Mouse (Mus musculus): ENCODE measurements around the gene Gm20388.
A peak's percentile ranks its signal among the peaks of the same experiment; 100 is the strongest.

Gene Gm20388

GRCm38 (mm10) chr8:120512326-120512725, 601.7 kb downstream of the Gm20388 start:
- no peak for DNase-seq (ENCODE audit: low read depth)

GRCm38 (mm10) chr8:120513145-120513544, 602.5 kb downstream of the Gm20388 start:
- DNase-seq (ENCODE audit: low read depth), result no peak

- DNase-seq (ENCODE audit: low read depth), result no peak
These were observed 603.2 kb downstream of the Gm20388 start for GRCm38 (mm10) chr8:120513638-120514461.

- no peak for DNase-seq (ENCODE audit: low read depth)
These were observed 604.6 kb downstream of the Gm20388 start for GRCm38 (mm10) chr8:120515214-120515613.

GRCm38 (mm10) chr8:120515650-120516049, 605.0 kb downstream of the Gm20388 start:
- no peak for DNase-seq (ENCODE audit: low read depth)

- no peak for DNase-seq (ENCODE audit: low read depth)
These were observed 605.6 kb downstream of the Gm20388 start for GRCm38 (mm10) chr8:120516182-120516755.

- DNase-seq (ENCODE audit: low read depth), result no peak
These were observed 607.2 kb downstream of the Gm20388 start for GRCm38 (mm10) chr8:120517666-120518410.

GRCm38 (mm10) chr8:120518736-120519534, 608.3 kb downstream of the Gm20388 start:
- peak; percentile 47 for DNase-seq (ENCODE audit: low read depth)

GRCm38 (mm10) chr8:120520287-120520686, 609.6 kb downstream of the Gm20388 start:
- no peak for DNase-seq (ENCODE audit: low read depth)

GRCm38 (mm10) chr8:120520707-120521590, 610.3 kb downstream of the Gm20388 start:
- no peak for DNase-seq (ENCODE audit: low read depth)

GRCm38 (mm10) chr8:120521591-120521965, 610.9 kb downstream of the Gm20388 start:
- DNase-seq (ENCODE audit: low read depth), result no peak

- DNase-seq (ENCODE audit: low read depth), result no peak
These were observed 613.0 kb downstream of the Gm20388 start for GRCm38 (mm10) chr8:120523641-120524040.

GRCm38 (mm10) chr8:120525135-120525534, 614.5 kb downstream of the Gm20388 start:
- DNase-seq (ENCODE audit: low read depth), result no peak

- peak; percentile 28 for DNase-seq (ENCODE audit: low read depth)
These were observed 615.2 kb downstream of the Gm20388 start for GRCm38 (mm10) chr8:120525832-120526231.

- DNase-seq (ENCODE audit: low read depth), result no peak
These were observed 615.9 kb downstream of the Gm20388 start for GRCm38 (mm10) chr8:120526577-120526976.

GRCm38 (mm10) chr8:120528332-120528731, 617.7 kb downstream of the Gm20388 start:
- DNase-seq (ENCODE audit: low read depth), result no peak

- no peak for DNase-seq (ENCODE audit: low read depth)
These were observed 618.6 kb downstream of the Gm20388 start for GRCm38 (mm10) chr8:120529226-120529625.

- DNase-seq (ENCODE audit: low read depth), result no peak
These were observed 620.5 kb downstream of the Gm20388 start for GRCm38 (mm10) chr8:120530954-120531656.

GRCm38 (mm10) chr8:120531775-120532516, 621.3 kb downstream of the Gm20388 start:
- no peak for DNase-seq (ENCODE audit: low read depth)

Measured in NIH3T3 (cell line).